Mouse (Mus musculus) liver, postnatal 0 days (tissue): ENCODE measurements at regions not wholly inside any gene's neighbourhood (a gene's known extent, or its start where the extent isn't known, plus 50 kb on each side); places are given as distances from the start of the nearest gene placed in this dataset.

Source experiments
- ATAC-seq: fragments of 200-750 bp; cut with Nextera tagmentation; 2 replicates; pipeline ENCODE4 v1.8.0; 2017; ENCODE audit warnings: mild to moderate bottlenecking, moderate library complexity
- DNase-seq: peaks from one replicate; pipeline ENCODE4 v3.0.0-alpha.2; 2016
- H3K27ac ChIP-seq: fragments of 300-500 bp; sonication (generic); 2 replicates; pipeline ENCODE4 v1.5.1; 2014; ENCODE audit warnings: antibody characterized with exemption, moderate library complexity, mild to moderate bottlenecking, low read depth
- H3K27me3 ChIP-seq: fragments of 300-500 bp; sonication (generic); 2 replicates; pipeline ENCODE4 v1.6.1; 2014; ENCODE audit warnings: low read length, control low read depth, mixed read lengths; ENCODE audit not compliant: insufficient read depth
- H3K36me3 ChIP-seq: fragments of 300-500 bp; sonication (generic); replicated peaks from 2 replicates; pipeline ENCODE4 v1.6.1; 2014; ENCODE audit warnings: mild to moderate bottlenecking, control low read depth, low read length, moderate library complexity, mixed read lengths; ENCODE audit not compliant: insufficient read depth
- H3K4me1 ChIP-seq: fragments of 300-500 bp; sonication (generic); 2 replicates; pipeline ENCODE4 v1.6.1; 2014; ENCODE audit warnings: antibody characterized with exemption, mild to moderate bottlenecking, control low read depth; ENCODE audit not compliant: insufficient read depth
- H3K4me2 ChIP-seq: fragments of 300-500 bp; sonication (generic); 2 replicates; pipeline ENCODE4 v1.6.1; 2014; ENCODE audit warnings: low read depth, mild to moderate bottlenecking, low read length, moderate library complexity, mixed read lengths
- H3K4me3 ChIP-seq: fragments of 300-500 bp; sonication (generic); 2 replicates; pipeline ENCODE4 v1.5.1; 2014; ENCODE audit warnings: low read depth, low read length
- H3K9ac ChIP-seq: fragments of 300-500 bp; sonication (generic); replicated peaks from 2 replicates; pipeline ENCODE4 v1.6.1; 2014; ENCODE audit warnings: mild to moderate bottlenecking, moderate library complexity
- H3K9me3 ChIP-seq: fragments of 300-500 bp; sonication (generic); 2 replicates; pipeline ENCODE4 v1.6.1; 2016; ENCODE audit warnings: mild to moderate bottlenecking, control low read depth, low read length, mixed read lengths
- CTCF ChIP-seq: sonication (generic); IDR thresholded peaks from 2 replicates; pipeline ENCODE4 v1.5.1; 2016; ENCODE audit warnings: antibody characterized with exemption, low read depth
- EP300 ChIP-seq: IDR thresholded peaks from 2 replicates; pipeline ENCODE4 v1.6.1; 2016; ENCODE audit warnings: antibody characterized with exemption, low read depth, mild to moderate bottlenecking
- WGBS: fragments of 180-500 bp; shearing (Covaris S2); extraction: QIAGEN DNeasy Blood & Tissue Kit; methylation state at CpG from one replicate; pipeline ENCODE4 v1.1.7; 2014; ENCODE audit not compliant: insufficient replicate concordance; 5-methylcytosine and 5-hydroxymethylcytosine counted together

GRCm38 (mm10) chr2:171668791-171669645, 374.2 kb downstream of the Cbln4 start:
- WGBS, result 48% methylated on average over 4 of the region's 4 CpGs

GRCm38 (mm10) chr2:171662571-171662970, 380.7 kb downstream of the Cbln4 start:
- no peaks in the 10 kb centered on the region for H3K4me1 ChIP-seq
- no peaks in the 10 kb centered on the region for H3K9me3 ChIP-seq
- H3K9ac ChIP-seq, result no peak overlapping the region
- H3K27me3 ChIP-seq, result no peaks in the 10 kb centered on the region
- WGBS, result 75% methylated on average over 6 of the region's 6 CpGs
- DNase-seq, result no peak
- no peak for ATAC-seq
- no peak overlapping the region for H3K27ac ChIP-seq
- no peaks in the 10 kb centered on the region for H3K36me3 ChIP-seq
- H3K4me3 ChIP-seq, result no peak overlapping the region
- no peak overlapping the region for H3K4me2 ChIP-seq
- no peak for TF ChIP-seq EP300
- no peak for TF ChIP-seq CTCF

More at GRCm38 (mm10) chr2:171668791-171669645, 374.2 kb downstream of the Cbln4 start:
- Histone ChIP-seq H3K4me3 (no peak overlapping the region), H3K9me3 (no peaks in the 10 kb centered on the region), H3K27ac (no peak overlapping the region), H3K36me3 (no peaks in the 10 kb centered on the region), H3K4me1 (no peaks in the 10 kb centered on the region), H3K27me3 (no peaks in the 10 kb centered on the region), H3K9ac (no peak overlapping the region), H3K4me2 (no peak overlapping the region)
- TF ChIP-seq EP300 (no peak), CTCF (no peak)
- no peak for ATAC-seq
- no peak for DNase-seq

- no peaks in the 10 kb centered on the region for H3K4me1 ChIP-seq
- no peaks in the 10 kb centered on the region for H3K27me3 ChIP-seq
- no peaks in the 10 kb centered on the region for H3K36me3 ChIP-seq
- no peak overlapping the region for H3K27ac ChIP-seq
- ATAC-seq (no peak), DNase-seq (no peak)
- no peaks in the 10 kb centered on the region for H3K9me3 ChIP-seq
- 75% methylated on average over 8 of the region's 8 CpGs for WGBS
- H3K4me2 ChIP-seq, result no peak overlapping the region
- no peak for TF ChIP-seq CTCF
- TF ChIP-seq EP300, result no peak
- no peak overlapping the region for H3K9ac ChIP-seq
- no peak overlapping the region for H3K4me3 ChIP-seq
Observed at GRCm38 (mm10) chr2:171661896-171662511, 381.3 kb downstream of the Cbln4 start.

- ATAC-seq (no peak), DNase-seq (no peak)
- H3K27me3 ChIP-seq, result no peaks in the 10 kb centered on the region
- no peak overlapping the region for H3K9ac ChIP-seq
- H3K4me2 ChIP-seq, result no peak overlapping the region
- no peak overlapping the region for H3K27ac ChIP-seq
- 59% methylated on average over 7 of the region's 7 CpGs for whole genome bisulfite sequencing
- no peaks in the 10 kb centered on the region for H3K36me3 ChIP-seq
- H3K4me1 ChIP-seq, result no peaks in the 10 kb centered on the region
- no peaks in the 10 kb centered on the region for H3K9me3 ChIP-seq
- TF ChIP-seq CTCF, result no peak
- TF ChIP-seq EP300, result no peak
- H3K4me3 ChIP-seq, result no peak overlapping the region
Observed at GRCm38 (mm10) chr2:171657125-171657524, 386.1 kb downstream of the Cbln4 start.

- Histone ChIP-seq H3K9ac (no peak overlapping the region), H3K9me3 (no peaks in the 10 kb centered on the region), H3K4me1 (no peaks in the 10 kb centered on the region), H3K4me2 (no peak overlapping the region), H3K36me3 (no peaks in the 10 kb centered on the region), H3K27me3 (no peaks in the 10 kb centered on the region), H3K27ac (no peak overlapping the region), H3K4me3 (no peak overlapping the region)
- DNase-seq (no peak), ATAC-seq (no peak)
- TF ChIP-seq EP300 (no peak), CTCF (no peak)
- WGBS, result 71% methylated on average over 4 of the region's 4 CpGs
Observed at GRCm38 (mm10) chr2:171641730-171642129, 401.5 kb downstream of the Cbln4 start.

- Histone ChIP-seq H3K9ac (no peak overlapping the region), H3K36me3 (no peaks in the 10 kb centered on the region), H3K4me3 (no peak overlapping the region), H3K27ac (no peak overlapping the region), H3K4me1 (no peaks in the 10 kb centered on the region), H3K27me3 (no peaks in the 10 kb centered on the region), H3K4me2 (no peak overlapping the region), H3K9me3 (no peaks in the 10 kb centered on the region)
- no peak for TF ChIP-seq CTCF
- no peak for TF ChIP-seq EP300
- 75% methylated on average over 9 of the region's 9 CpGs for WGBS
- DNase-seq (no peak), ATAC-seq (no peak)
Observed at GRCm38 (mm10) chr2:171640478-171640877, 402.8 kb downstream of the Cbln4 start.
